Mouse (Mus musculus) bone marrow, adult 2 months (tissue): ENCODE results near the gene Hist1h2bq. TPM values are rescaled to one million over a fixed set of nuclear protein-coding genes. Genes with fewer than 3 reads are reported as not detected.
"Not testable (repeated sequence)": the region's sequence is repeated elsewhere in the genome, so short reads cannot be mapped to it uniquely, and the experiment has no call there.

Source experiments
- H3K27ac ChIP-seq: fragments of 200-500 bp; 2 replicates; pipeline ENCODE4 v1.5.1; 2012; ENCODE audit warnings: low read depth, mild to moderate bottlenecking, control low read depth, inconsistent platforms, low read length; ENCODE audit not compliant: control insufficient read depth, poor library complexity, insufficient read depth
- H3K4me1 ChIP-seq: fragments of 200-500 bp; 2 replicates; pipeline ENCODE4 v1.6.1; 2011; ENCODE audit warnings: low read length; ENCODE audit not compliant: control insufficient read depth, insufficient read depth
- H3K4me3 ChIP-seq: fragments of 200-500 bp; replicated peaks from 2 replicates; pipeline ENCODE3; 2011; ENCODE audit warnings: mild to moderate bottlenecking, low read depth, low read length, control low read depth; ENCODE audit not compliant: control insufficient read depth
- CTCF ChIP-seq: fragments of 200-500 bp; IDR thresholded peaks from 2 replicates; pipeline ENCODE4 v1.5.1; 2011; ENCODE audit warnings: low read length, control low read depth; ENCODE audit not compliant: control insufficient read depth, insufficient read depth
- POLR2A ChIP-seq: fragments of 200-500 bp; IDR thresholded peaks from 2 replicates; pipeline ENCODE4 v1.6.1; 2011; ENCODE audit warnings: low read depth, mild to moderate bottlenecking, control low read depth, low read length, borderline replicate concordance; ENCODE audit not compliant: control insufficient read depth
- WGBS: fragments of 180-500 bp; shearing (Covaris S2); methylation state at CpG from one replicate; pipeline ENCODE4 v1.1.7; 2018; 5-methylcytosine and 5-hydroxymethylcytosine counted together
- polyA plus RNA-seq: library from polyadenylated mRNA; stranded (reverse); fragments of >200 nt; gene quantifications from 2 replicates; pipeline ENCODE4 v1.2.4, GENCODE M21; 2011; ENCODE audit warnings: low replicate concordance; ENCODE audit not compliant: missing spikeins, insufficient read depth, insufficient read length

Hist1h2bq gene
- polyA plus RNA-seq, 1 experiment: 27.5 TPM

GRCm38 (mm10) chr13:21831418-21832394 is 21.7 kb upstream of the Hist1h2bq start, which contains the start of gene Hist1h4n:
Gene Hist1h4n (minus strand): TSS chr13:21832196.
- peak within 1 kb of the TSS; percentile 82 for H3K27ac ChIP-seq
- under 1% methylated on average over 26 of the region's 58 CpGs for whole genome bisulfite sequencing
- not testable (repeated sequence) for H3K4me1 ChIP-seq
- 0 out of 2 replicates have a peak, but pooled peaks have one; percentile 26 for TF ChIP-seq POLR2A
- H3K4me3 ChIP-seq: peak within 1 kb of the TSS; percentile 27

GRCm38 (mm10) chr13:21830344-21830743 is 20.3 kb upstream of the Hist1h2bq start:
- peak overlapping the region; percentile 16 for H3K4me3 ChIP-seq
- 0 out of 2 replicates have a peak overlapping the region, but pooled peaks have one; percentile 24 for H3K27ac ChIP-seq
- WGBS: 92% methylated on average over 10 of the region's 10 CpGs
- H3K4me1 ChIP-seq: peaks cover 1% of the 10 kb centered on the region; the same call in 1 of the 2 replicates
- TF ChIP-seq CTCF (no peak), POLR2A (no peak)

GRCm38 (mm10) chr13:21828511-21828910 is 18.5 kb upstream of the Hist1h2bq start:
- 84% methylated on average over 3 of the region's 3 CpGs for WGBS
- Histone ChIP-seq H3K27ac (no peak overlapping the region), H3K4me3 (no peak overlapping the region), H3K4me1 (peaks cover 1% of the 10 kb centered on the region; the same call in 1 of the 2 replicates)
- TF ChIP-seq CTCF: no peak

GRCm38 (mm10) chr13:21820082-21820890 is 10.3 kb upstream of the Hist1h2bq start:
- 79% methylated on average over 7 of the region's 16 CpGs for WGBS
- H3K4me3 ChIP-seq, H3K4me1 ChIP-seq, H3K27ac ChIP-seq: not testable (repeated sequence)

- Histone ChIP-seq H3K27ac (peak overlapping the region; percentile 83), H3K4me3 (peak overlapping the region; percentile 31)
- under 1% methylated on average over 14 of the region's 14 CpGs for WGBS
- not testable (repeated sequence) for H3K4me1 ChIP-seq
Measured at GRCm38 (mm10) chr13:21812092-21812491, 2.1 kb upstream of the Hist1h2bq start.

- Histone ChIP-seq H3K4me3 (peak within 1 kb of the TSS; percentile 31), H3K27ac (peak within 1 kb of the TSS; percentile 83)
- WGBS: no CpG with 5 or more reads among the region's 24 CpGs
- not testable (repeated sequence) for H3K4me1 ChIP-seq
Measured at GRCm38 (mm10) chr13:21811539-21811938, 1.5 kb upstream of the Hist1h2bq start, which contains the start of gene Hist1h4m. Gene Hist1h4m (plus strand): TSS chr13:21811746.

GRCm38 (mm10) chr13:21811074-21811473 is 1.1 kb upstream of the Hist1h2bq start:
- no CpG with 5 or more reads among the region's 8 CpGs for WGBS
- H3K4me3 ChIP-seq, H3K4me1 ChIP-seq, H3K27ac ChIP-seq: not testable (repeated sequence)

- H3K4me1 ChIP-seq, H3K27ac ChIP-seq, H3K4me3 ChIP-seq: not testable (repeated sequence)
- WGBS: no CpG with 5 or more reads among the region's 4 CpGs
Measured at GRCm38 (mm10) chr13:21803058-21803457, 6.9 kb downstream of the Hist1h2bq start.

- not testable (repeated sequence) for H3K4me1 ChIP-seq, H3K4me3 ChIP-seq, H3K27ac ChIP-seq
Measured at GRCm38 (mm10) chr13:21797163-21797562, 12.8 kb downstream of the Hist1h2bq start.
